Mouse (Mus musculus) midbrain, embryonic 14.5 days (tissue): ENCODE data around the gene Papss2. TPM values are rescaled to one million over a fixed set of nuclear protein-coding genes. Genes with fewer than 3 reads are reported as not detected.

ENCODE experiments used
- ATAC-seq: fragments of 200-750 bp; cut with Nextera tagmentation; 2 replicates; pipeline ENCODE4 v1.8.0; 2017; ENCODE audit warnings: moderate number of reproducible peaks, moderate library complexity; ENCODE audit not compliant: low FRiP score, low TSS enrichment
- DNase-seq: peaks from one replicate; pipeline ENCODE4 v3.0.0-alpha.2; 2015
- H3K27ac ChIP-seq: fragments of 300-500 bp; sonication (generic); replicated peaks from 2 replicates; pipeline ENCODE4 v1.5.1; 2014; ENCODE audit warnings: mild to moderate bottlenecking, low read depth, low read length, moderate library complexity
- H3K27me3 ChIP-seq: fragments of 300-500 bp; sonication (generic); 2 replicates; pipeline ENCODE4 v1.6.1; 2014; ENCODE audit warnings: low read length, control low read depth, mixed read lengths; ENCODE audit not compliant: control insufficient read depth, insufficient read depth
- H3K36me3 ChIP-seq: fragments of 300-500 bp; sonication (generic); 2 replicates; pipeline ENCODE4 v1.6.1; 2014; ENCODE audit warnings: low read length, control low read depth; ENCODE audit not compliant: control insufficient read depth, insufficient read depth
- H3K4me1 ChIP-seq: fragments of 300-500 bp; sonication (generic); 2 replicates; pipeline ENCODE4 v1.6.1; 2014; ENCODE audit warnings: mild to moderate bottlenecking, antibody characterized with exemption, low read length, control low read depth; ENCODE audit not compliant: control insufficient read depth, insufficient read depth
- H3K4me2 ChIP-seq: fragments of 300-500 bp; sonication (generic); 2 replicates; pipeline ENCODE4 v1.6.1; 2014; ENCODE audit warnings: mild to moderate bottlenecking, low read length, moderate library complexity
- H3K4me3 ChIP-seq: fragments of 300-500 bp; sonication (generic); replicated peaks from 2 replicates; pipeline ENCODE4 v1.5.1; 2014; ENCODE audit warnings: low read depth, low read length
- H3K9ac ChIP-seq: fragments of 300-500 bp; sonication (generic); replicated peaks from 2 replicates; pipeline ENCODE4 v1.6.1; 2014; ENCODE audit warnings: mild to moderate bottlenecking, low read length, moderate library complexity
- H3K9me3 ChIP-seq: fragments of 300-500 bp; sonication (generic); 2 replicates; pipeline ENCODE4 v1.6.1; 2016; ENCODE audit warnings: low read length, control low read depth, mixed read lengths; ENCODE audit not compliant: control insufficient read depth
- WGBS: fragments of 180-500 bp; shearing (Covaris S2); extraction: QIAGEN DNeasy Blood & Tissue Kit; methylation state at CpG from one replicate; pipeline ENCODE4 v1.1.7; 2014; 5-methylcytosine and 5-hydroxymethylcytosine counted together
- polyA plus RNA-seq: library from polyadenylated mRNA; unstranded; fragments of >200 nt; fragmentation: Nextera tagmentation; extraction: Ambion mirVana; gene quantifications from 2 replicates; pipeline ENCODE4 v1.2.1, GENCODE M21; 2014

Gene Papss2
- polyA plus RNA-seq, 1 experiment from 2014 or later, result 1.0 TPM

DNA sequence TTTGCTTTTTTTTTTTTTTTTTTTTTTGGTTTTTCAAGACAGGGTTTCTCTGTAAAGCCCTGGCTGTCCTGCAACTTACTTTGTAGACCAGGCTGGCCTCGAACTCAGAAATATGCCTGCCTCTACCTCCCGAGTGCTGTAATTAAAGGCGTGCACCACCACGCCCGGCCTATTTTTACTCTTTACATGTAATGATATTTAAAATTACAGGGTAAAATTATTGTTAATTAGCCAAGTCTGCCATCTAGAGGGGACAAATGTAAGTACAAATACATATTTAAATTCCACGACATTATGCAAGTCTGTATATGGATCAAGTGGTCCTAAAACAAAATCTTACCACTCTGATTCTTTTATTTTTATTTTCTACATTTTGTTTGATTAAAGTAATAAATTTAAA, 94.1 kb downstream of the Papss2 start:
- Histone ChIP-seq H3K27ac (no peak overlapping the region), H3K27me3 (no peaks in the 10 kb centered on the region), H3K4me2 (no peak overlapping the region), H3K9me3 (no peaks in the 10 kb centered on the region), H3K4me1 (no peaks in the 10 kb centered on the region), H3K36me3 (peaks cover 63% of the 10 kb centered on the region), H3K9ac (no peak overlapping the region), H3K4me3 (no peak overlapping the region)
- DNase-seq, result peak; percentile 73
- WGBS, result 84% methylated on average over 6 of the region's 6 CpGs
- no peak for ATAC-seq

DNA sequence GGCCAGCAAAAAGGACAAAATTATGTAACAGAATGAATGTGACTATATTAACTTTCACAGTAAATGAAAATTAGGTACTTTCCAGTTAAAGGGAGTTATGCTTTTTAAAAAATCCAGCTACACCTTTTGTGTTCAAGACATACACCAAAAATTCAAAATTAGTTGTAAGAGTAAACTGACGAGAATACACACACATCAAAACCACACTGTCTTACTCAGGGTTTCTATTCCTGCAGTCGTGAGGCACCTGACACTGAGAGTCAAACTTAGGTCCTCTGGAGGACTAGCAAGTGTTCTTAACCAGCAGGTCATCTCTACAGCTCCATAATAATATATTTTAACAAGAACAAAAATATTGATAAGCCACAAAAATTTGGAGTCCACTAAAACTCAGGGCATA, 101.1 kb downstream of the Papss2 start:
- Histone ChIP-seq H3K27me3 (no peaks in the 10 kb centered on the region), H3K4me2 (no peak overlapping the region), H3K9me3 (no peaks in the 10 kb centered on the region), H3K4me1 (no peaks in the 10 kb centered on the region), H3K9ac (no peak overlapping the region), H3K36me3 (peaks cover 83% of the 10 kb centered on the region), H3K4me3 (no peak overlapping the region), H3K27ac (no peak overlapping the region)
- WGBS, result 92% methylated on average over 2 of the region's 2 CpGs
- ATAC-seq (no peak), DNase-seq (no peak)

DNA sequence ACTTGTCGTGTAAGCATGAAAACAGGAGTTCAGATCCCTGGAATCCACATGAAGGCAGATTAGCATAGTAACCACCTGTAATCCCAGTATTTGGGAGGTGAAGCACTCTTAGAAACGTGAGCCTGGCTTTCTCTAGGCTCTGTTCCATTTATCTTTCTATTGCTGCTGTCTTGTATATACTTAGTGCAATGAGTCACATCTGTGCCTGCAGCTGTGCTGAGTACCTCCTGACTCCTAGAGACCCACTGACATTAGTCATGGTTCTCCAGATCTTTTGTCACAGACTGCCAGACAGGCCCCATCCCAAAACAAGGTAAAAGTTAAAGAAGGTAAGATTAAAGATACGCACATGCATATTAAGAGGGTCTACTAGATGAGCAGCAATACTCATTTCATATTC, 106.6 kb downstream of the Papss2 start:
- Histone ChIP-seq H3K9ac (no peak overlapping the region), H3K36me3 (peaks cover 74% of the 10 kb centered on the region)
- 87% methylated on average over 3 of the region's 3 CpGs for WGBS

DNA sequence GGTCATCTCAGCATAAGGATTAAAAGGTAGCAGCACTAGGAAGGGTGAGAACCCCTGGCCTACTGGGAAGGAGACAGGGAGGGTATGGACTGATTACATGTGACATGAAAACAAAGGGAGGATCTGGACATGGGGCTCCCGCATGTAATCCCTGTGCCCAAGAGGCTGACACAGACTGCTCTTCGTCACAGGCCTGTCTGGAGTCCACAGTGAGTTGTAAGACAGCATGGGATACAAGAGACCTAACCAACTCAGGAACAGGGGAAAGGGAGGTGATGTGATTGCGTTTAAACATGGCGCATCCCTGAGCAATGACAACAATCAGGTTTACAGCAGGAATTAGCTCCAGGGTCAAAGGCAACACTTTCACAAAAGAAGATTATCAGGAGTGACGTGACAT, 113.4 kb downstream of the Papss2 start:
- Histone ChIP-seq H3K27me3 (no peaks in the 10 kb centered on the region), H3K4me2 (no peak overlapping the region), H3K36me3 (peaks cover 23% of the 10 kb centered on the region), H3K4me1 (peaks cover 18% of the 10 kb centered on the region), H3K27ac (no peak overlapping the region), H3K4me3 (no peak overlapping the region), H3K9ac (no peak overlapping the region), H3K9me3 (no peaks in the 10 kb centered on the region)
- no peak for DNase-seq
- WGBS, result 65% methylated on average over 5 of the region's 5 CpGs
- no peak for ATAC-seq

More for the DNA sequence above, 106.6 kb downstream of the Papss2 start:
- H3K4me3 ChIP-seq, result no peak overlapping the region
- H3K9me3 ChIP-seq, result no peaks in the 10 kb centered on the region
- no peak overlapping the region for H3K4me2 ChIP-seq
- DNase-seq (no peak), ATAC-seq (no peak)
- H3K27ac ChIP-seq, result no peak overlapping the region
- no peaks in the 10 kb centered on the region for H3K27me3 ChIP-seq
- H3K4me1 ChIP-seq, result no peaks in the 10 kb centered on the region

- Histone ChIP-seq H3K4me1 (peaks cover 18% of the 10 kb centered on the region), H3K4me2 (0 out of 2 replicates have a peak overlapping the region, but pooled peaks have one; percentile 89)
- ATAC-seq, result no peak
Observed at GRCm38 (mm10) chr19:32710288-32710687, 114.7 kb downstream of the Papss2 start.

DNA sequence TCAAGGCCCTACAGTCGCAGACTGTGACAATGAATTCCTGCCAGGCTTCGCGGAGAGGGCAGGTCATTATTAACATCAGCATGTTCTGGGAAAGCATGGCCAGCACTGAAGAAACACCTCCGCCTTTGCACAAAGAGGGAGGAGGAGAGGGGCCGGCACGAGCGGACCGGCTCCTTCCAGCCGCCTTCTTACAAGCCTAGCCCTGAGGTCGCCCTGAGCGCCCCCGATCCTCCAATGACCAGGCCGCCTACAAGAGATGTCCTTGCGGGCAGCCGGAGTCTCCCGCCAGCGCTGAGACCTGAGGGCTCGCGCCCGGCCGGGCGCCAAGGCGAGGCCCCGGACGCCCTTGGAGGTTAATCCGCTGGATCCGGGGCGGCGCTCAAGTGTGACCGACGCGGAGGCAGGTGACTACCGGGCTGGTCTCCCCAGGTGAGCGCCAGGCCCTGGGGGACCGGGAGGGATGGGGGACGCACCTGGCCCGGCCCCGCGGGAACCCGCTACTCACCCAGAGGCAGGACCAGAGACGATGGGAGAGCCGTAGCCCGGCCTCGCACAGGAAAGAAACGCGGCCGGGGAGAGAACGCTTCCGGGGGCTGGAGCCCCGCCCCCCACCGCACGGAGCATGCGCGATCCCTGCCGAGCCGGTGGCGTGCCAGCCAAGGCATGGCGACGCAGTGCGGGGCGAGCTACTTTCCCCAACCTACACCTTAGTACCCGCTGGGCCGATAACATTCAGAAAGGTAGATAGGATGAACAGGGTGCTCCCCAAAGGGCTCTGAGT, 116.4 kb downstream of the Papss2 start:
- no peaks in the 10 kb centered on the region for H3K36me3 ChIP-seq
- H3K27me3 ChIP-seq, result no peaks in the 10 kb centered on the region
- DNase-seq (peak; percentile 96), ATAC-seq (peak; percentile 96)
- WGBS, result under 1% methylated on average over 63 of the region's 63 CpGs
- peak overlapping the region; percentile 89 for H3K4me2 ChIP-seq
- peak overlapping the region; percentile 92 for H3K27ac ChIP-seq
- H3K4me1 ChIP-seq, result peaks cover 18% of the 10 kb centered on the region
- H3K9ac ChIP-seq, result peak overlapping the region; percentile 92
- peak overlapping the region; percentile 92 for H3K4me3 ChIP-seq
- H3K9me3 ChIP-seq, result no peaks in the 10 kb centered on the region

More at GRCm38 (mm10) chr19:32710288-32710687, 114.7 kb downstream of the Papss2 start:
- H3K36me3 ChIP-seq, result peaks cover 10% of the 10 kb centered on the region
- no peaks in the 10 kb centered on the region for H3K27me3 ChIP-seq
- H3K4me3 ChIP-seq, result no peak overlapping the region
- DNase-seq, result peak; percentile 63
- no peak overlapping the region for H3K27ac ChIP-seq
- 69% methylated on average over 3 of the region's 3 CpGs for WGBS
- no peak overlapping the region for H3K9ac ChIP-seq
- H3K9me3 ChIP-seq, result no peaks in the 10 kb centered on the region

GRCm38 (mm10) chr19:32712588-32713042, 117.0 kb downstream of the Papss2 start:
- Histone ChIP-seq H3K4me2 (peak overlapping the region; percentile 89), H3K9ac (peak overlapping the region; percentile 92), H3K36me3 (no peaks in the 10 kb centered on the region), H3K9me3 (no peaks in the 10 kb centered on the region), H3K27ac (peak overlapping the region; percentile 92), H3K4me3 (peak overlapping the region; percentile 92), H3K27me3 (no peaks in the 10 kb centered on the region), H3K4me1 (peaks cover 18% of the 10 kb centered on the region)
- DNase-seq (peak; percentile 87), ATAC-seq (peak; percentile 87)
- WGBS, result under 1% methylated on average over 11 of the region's 11 CpGs

DNA sequence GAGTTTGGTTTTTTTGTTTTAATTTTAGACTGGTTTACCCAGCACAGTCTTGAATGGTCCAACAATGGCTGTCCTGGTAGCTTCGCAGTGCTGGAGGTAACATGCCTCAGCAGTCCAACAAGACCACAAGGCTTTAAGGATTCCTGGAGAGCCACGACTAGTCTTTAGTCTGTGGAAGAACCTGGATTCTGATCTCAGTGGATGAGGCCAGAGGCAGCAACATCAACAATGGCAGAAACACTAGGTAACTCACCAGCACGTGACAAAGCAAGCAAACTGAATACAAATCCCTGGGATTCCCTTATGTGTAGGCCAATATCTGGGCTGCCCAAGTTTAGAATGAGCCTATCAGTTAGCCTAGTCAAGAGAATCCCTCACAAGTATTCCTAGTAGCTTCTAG, 117.9 kb downstream of the Papss2 start:
- no peaks in the 10 kb centered on the region for H3K36me3 ChIP-seq
- no peaks in the 10 kb centered on the region for H3K9me3 ChIP-seq
- no peaks in the 10 kb centered on the region for H3K27me3 ChIP-seq
- no peak overlapping the region for H3K9ac ChIP-seq
- peaks cover 18% of the 10 kb centered on the region for H3K4me1 ChIP-seq
- H3K27ac ChIP-seq, result no peak overlapping the region; the same call in 1 of the 2 replicates
- peak overlapping the region; percentile 89; the same call in 1 of the 2 replicates for H3K4me2 ChIP-seq
- WGBS, result 56% methylated on average over 3 of the region's 3 CpGs
- H3K4me3 ChIP-seq, result no peak overlapping the region
- no peak for DNase-seq
- ATAC-seq, result no peak

DNA sequence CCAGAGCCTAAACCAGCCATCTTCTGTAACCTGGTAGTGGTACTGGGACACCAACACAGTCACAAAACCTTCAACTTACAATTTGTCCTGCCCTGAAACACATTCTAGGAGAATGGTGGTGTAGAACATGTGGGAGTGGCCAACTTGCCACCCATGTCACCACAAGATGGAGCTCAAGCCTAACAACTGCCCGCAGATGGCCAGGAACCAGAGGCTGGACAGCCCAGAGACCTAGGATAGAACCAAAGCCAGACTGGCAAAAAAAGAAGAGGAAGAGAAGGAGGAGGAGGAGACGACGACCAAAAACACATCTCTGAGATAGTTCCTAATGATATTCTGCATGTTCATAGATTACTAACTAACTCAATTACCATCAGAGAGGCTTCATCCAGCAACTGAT, 119.6 kb downstream of the Papss2 start:
- WGBS, result 1% methylated on average over 3 of the region's 3 CpGs
- no peak overlapping the region for H3K4me2 ChIP-seq
- H3K9ac ChIP-seq, result no peak overlapping the region
- no peaks in the 10 kb centered on the region for H3K9me3 ChIP-seq
- H3K4me3 ChIP-seq, result no peak overlapping the region
- DNase-seq, result peak; percentile 88
- H3K27me3 ChIP-seq, result no peaks in the 10 kb centered on the region
- ATAC-seq, result no peak; the same call in 1 of the 2 replicates
- H3K36me3 ChIP-seq, result no peaks in the 10 kb centered on the region
- peaks cover 17% of the 10 kb centered on the region for H3K4me1 ChIP-seq
- H3K27ac ChIP-seq, result no peak overlapping the region
